Comparison of ENCODE assay signal across 24 mouse cellular contexts in genomic region chr16:97021496-97021895, GRCm38 (mm10).
DNase-seq lines count a peak whose midpoint lies in the region; ATAC-seq and TF ChIP-seq lines count a peak whose summit lies in the region.
"Had no signal": no experiment of that assay in that cellular context is flagged by ENCODE, and none has a peak within 500 bp of the region (broad histone marks: within the 10 kb centered on the region; RNA-seq: fewer than 3 reads in every experiment).

No protein-coding gene starts in this region.

- TF ChIP-seq POLR2A in MEL (IDR thresholded peaks at IDR 0.05; ENCODE audit: control insufficient read depth in 1 of 2, insufficient read depth in 1 of 2, low read depth in 1 of 2, low read length in 2 of 2, poor library complexity in 1 of 2), result no peak

- no peaks in the 10 kb centered on the region for H3K27me3 ChIP-seq in midbrain, embryonic 14.5 days (ENCODE audit: control insufficient read depth, insufficient read depth, low read length)
- H3K27me3 ChIP-seq in midbrain, postnatal 0 days (ENCODE audit: insufficient read depth, low read length), result no peaks in the 10 kb centered on the region
- H3K27me3 ChIP-seq in MEL (ENCODE audit: control insufficient read depth in 1 of 2, insufficient read depth in 2 of 2, low read length in 2 of 2), result no peaks in the 10 kb centered on the region
- H3K27me3 ChIP-seq: embryonic facial prominence, embryonic 13.5 days; embryonic facial prominence, embryonic 15.5 days; forebrain, embryonic 12.5 days; Patski had no signal

- H3K27ac ChIP-seq in midbrain, embryonic 14.5 days (replicated peaks; ENCODE audit: low read depth, low read length), result 0 out of 2 replicates have a peak overlapping the region, but pooled peaks have one; percentile 32
- H3K27ac ChIP-seq in midbrain, postnatal 0 days (ENCODE audit: low read depth, low read length), result no peak overlapping the region
- no peak overlapping the region for H3K27ac ChIP-seq in MEL (ENCODE audit: control insufficient read depth, low read depth, low read length)
- H3K27ac ChIP-seq: embryonic facial prominence, embryonic 13.5 days; embryonic facial prominence, embryonic 15.5 days; forebrain, embryonic 10.5 days; forebrain, embryonic 12.5 days had no signal

- 0 out of 4 replicates have a peak, but pooled peaks of 1 of the 2 experiments have one; percentile 11 for TF ChIP-seq EP300 in MEL (IDR thresholded peaks at IDR 0.05; ENCODE audit: low read depth in 1 of 2, low read length in 2 of 2)

- H3K9me3 ChIP-seq in midbrain, embryonic 14.5 days (ENCODE audit: control insufficient read depth, low read length), result no peaks in the 10 kb centered on the region
- H3K9me3 ChIP-seq in midbrain, postnatal 0 days (ENCODE audit: low read length), result no peaks in the 10 kb centered on the region
- H3K9me3 ChIP-seq in MEL (replicated peaks; ENCODE audit: insufficient read depth, low read length), result no peaks in the 10 kb centered on the region
- H3K9me3 ChIP-seq: embryonic facial prominence, embryonic 13.5 days; embryonic facial prominence, embryonic 15.5 days; forebrain, embryonic 10.5 days; forebrain, embryonic 12.5 days had no signal

- no peak overlapping the region for H3K9ac ChIP-seq in midbrain, embryonic 14.5 days (replicated peaks; ENCODE audit: low read length)
- no peak overlapping the region for H3K9ac ChIP-seq in midbrain, postnatal 0 days (replicated peaks; ENCODE audit: low read length, poor library complexity, severe bottlenecking)
- no peak overlapping the region for H3K9ac ChIP-seq in MEL (ENCODE audit: control insufficient read depth, low read depth, low read length, poor library complexity, severe bottlenecking)
- H3K9ac ChIP-seq: embryonic facial prominence, embryonic 13.5 days; embryonic facial prominence, embryonic 15.5 days; forebrain, embryonic 12.5 days had no signal

- no peaks in the 10 kb centered on the region for H3K36me3 ChIP-seq in midbrain, embryonic 14.5 days (ENCODE audit: control insufficient read depth, insufficient read depth, low read length)
- H3K36me3 ChIP-seq in midbrain, postnatal 0 days (ENCODE audit: insufficient read depth, low read length), result no peaks in the 10 kb centered on the region
- H3K36me3 ChIP-seq in MEL (ENCODE audit: control insufficient read depth in 1 of 2, insufficient read depth in 2 of 2, low read length in 2 of 2), result no peaks in the 10 kb centered on the region
- H3K36me3 ChIP-seq: embryonic facial prominence, embryonic 13.5 days; embryonic facial prominence, embryonic 15.5 days; forebrain, embryonic 10.5 days; forebrain, embryonic 12.5 days had no signal

- H3K4me1 ChIP-seq in midbrain, embryonic 14.5 days (ENCODE audit: control insufficient read depth, insufficient read depth, low read length), result peaks cover 40% of the 10 kb centered on the region
- H3K4me1 ChIP-seq in midbrain, postnatal 0 days (ENCODE audit: insufficient read depth, low read length), result no peaks in the 10 kb centered on the region
- H3K4me1 ChIP-seq in MEL (ENCODE audit: control insufficient read depth in 1 of 2, insufficient read depth in 2 of 2, low read length in 2 of 2), result no peaks in the 10 kb centered on the region
- H3K4me1 ChIP-seq: embryonic facial prominence, embryonic 15.5 days had no signal

- no peak for ATAC-seq in midbrain, embryonic 14.5 days (ENCODE audit: low FRiP score, low TSS enrichment)
- ATAC-seq in midbrain, postnatal 0 days (ENCODE audit: low FRiP score), result no peak
- peak; percentile 53 for ATAC-seq in megakaryocyte progenitor cell, adult 5-6 weeks (replicated peaks; ENCODE audit: poor library complexity)
- ATAC-seq: activated CD4-positive, CD25-positive, alpha-beta regulatory T cell, adult 4 months; forebrain, embryonic 14.5 days; forebrain, embryonic 16.5 days; Patski had no signal

- intact Hi-C loops in left cerebral cortex, postnatal 36 days (cut with DNase I), result loop anchor here (5.0 kb wide), 1 partner anchor 146 kb away; no protein-coding TSS in a partner anchor

- 75% methylated on average over 6 of the region's 6 CpGs for WGBS in midbrain, embryonic 14.5 days
- WGBS in midbrain, postnatal 0 days, result 60% methylated on average over 6 of the region's 6 CpGs

- no peak overlapping the region for H3K4me2 ChIP-seq in midbrain, embryonic 14.5 days (ENCODE audit: low read length)
- no peak overlapping the region for H3K4me2 ChIP-seq in midbrain, postnatal 0 days (ENCODE audit: low read depth, low read length, poor library complexity, severe bottlenecking)
- H3K4me2 ChIP-seq: embryonic facial prominence, embryonic 13.5 days; embryonic facial prominence, embryonic 15.5 days; forebrain, embryonic 12.5 days had no signal

- no peak for TF ChIP-seq RAD21 in MEL (IDR thresholded peaks at IDR 0.05; ENCODE audit: low read depth, low read length)

- no peaks in the 10 kb centered on the region for H3K79me2 ChIP-seq in MEL (ENCODE audit: control insufficient read depth, insufficient read depth, low read length, poor library complexity)

- DNase-seq in midbrain, embryonic 14.5 days, result no peak
- no peak for DNase-seq in midbrain, postnatal 0 days (ENCODE audit: low spot score)
- DNase-seq in MEL (ENCODE audit: low read depth, low spot score), result peak; percentile 7
- DNase-seq in left cerebral cortex, postnatal 36 days (ENCODE audit: low spot score in 2 of 2), result no peak
- DNase-seq in adrenal gland, postnatal 14 days, result no peak
- DNase-seq: adrenal gland, adult 8-10 months; adrenal gland, postnatal 25 days; cerebellum, adult 11 months; cerebellum, adult 18-20 months; cerebellum, adult 8-10 months; cerebellum, adult 9-11 months; cerebellum, postnatal 14 days; cerebellum, postnatal 36 days; embryo, embryonic 11 days had no signal

- no peak overlapping the region for H3K4me3 ChIP-seq in midbrain, embryonic 14.5 days (replicated peaks; ENCODE audit: low read depth, low read length)
- H3K4me3 ChIP-seq in midbrain, postnatal 0 days (ENCODE audit: low read depth, low read length), result no peak overlapping the region
- no peak overlapping the region for H3K4me3 ChIP-seq in MEL (ENCODE audit: control insufficient read depth in 1 of 2, insufficient read depth in 1 of 2, low read depth in 2 of 2, low read length in 2 of 2)
- H3K4me3 ChIP-seq: embryonic facial prominence, embryonic 13.5 days; embryonic facial prominence, embryonic 15.5 days; erythroblast, embryonic 14.5 days; forebrain, embryonic 10.5 days; forebrain, embryonic 12.5 days had no signal

- no peak for TF ChIP-seq CTCF in midbrain, postnatal 0 days (IDR thresholded peaks at IDR 0.05)
- no peak for TF ChIP-seq CTCF in MEL (IDR thresholded peaks at IDR 0.05 in 2 of 3, conservative IDR thresholded peaks at IDR 0.05 in 1 of 3; ENCODE audit: control insufficient read depth in 1 of 3, insufficient read depth in 1 of 3, low read depth in 2 of 3, low read length in 3 of 3, poor library complexity in 1 of 3, severe bottlenecking in 1 of 3)

TF ChIP-seq in MEL, 35 proteins besides CTCF, POLR2A, EP300 and RAD21:
- no peak for TF ChIP-seq CHD2 (IDR thresholded peaks at IDR 0.05; ENCODE audit: low read length)
- no peak for TF ChIP-seq E2F4 (IDR thresholded peaks at IDR 0.05; ENCODE audit: borderline replicate concordance, low read depth, low read length)
- TF ChIP-seq ZMIZ1 (IDR thresholded peaks at IDR 0.05; ENCODE audit: low read depth, low read length), result no peak
- TF ChIP-seq UBTF (IDR thresholded peaks at IDR 0.05; ENCODE audit: borderline replicate concordance, insufficient read depth, low read depth, low read length), result no peak
